Mouse (Mus musculus) neural tube, embryonic 13.5 days (tissue): ENCODE measurements around the gene Slc8a1. TPM values are rescaled to one million over a fixed set of nuclear protein-coding genes. Genes with fewer than 3 reads are reported as not detected.

Experiments
- ATAC-seq: fragments of 200-750 bp; cut with Nextera tagmentation; 2 replicates; pipeline ENCODE4 v1.8.0; 2017; ENCODE audit warnings: low read depth, mild to moderate bottlenecking, moderate TSS enrichment, moderate library complexity
- H3K27ac ChIP-seq: fragments of 300-500 bp; sonication (generic); replicated peaks from 2 replicates; pipeline ENCODE4 v1.5.1; 2015; ENCODE audit warnings: moderate library complexity, mild to moderate bottlenecking, inconsistent platforms
- H3K27me3 ChIP-seq: fragments of 300-500 bp; sonication (generic); 2 replicates; pipeline ENCODE4 v1.6.1; 2015; ENCODE audit warnings: mild to moderate bottlenecking, inconsistent platforms
- H3K36me3 ChIP-seq: fragments of 300-500 bp; sonication (generic); 2 replicates; pipeline ENCODE4 v1.6.1; 2015; ENCODE audit warnings: mild to moderate bottlenecking, inconsistent platforms
- H3K4me1 ChIP-seq: fragments of 300-500 bp; sonication (generic); replicated peaks from 2 replicates; pipeline ENCODE4 v1.6.1; 2015; ENCODE audit warnings: inconsistent platforms
- H3K4me2 ChIP-seq: fragments of 300-500 bp; sonication (generic); 2 replicates; pipeline ENCODE4 v1.6.1; 2015; ENCODE audit warnings: inconsistent platforms, mild to moderate bottlenecking, moderate library complexity
- H3K4me3 ChIP-seq: fragments of 300-500 bp; sonication (generic); 2 replicates; pipeline ENCODE4 v1.5.1; 2015; ENCODE audit warnings: mild to moderate bottlenecking, inconsistent platforms
- H3K9ac ChIP-seq: fragments of 300-500 bp; sonication (generic); 2 replicates; pipeline ENCODE4 v1.6.1; 2015; ENCODE audit warnings: moderate library complexity, mild to moderate bottlenecking, inconsistent platforms
- H3K9me3 ChIP-seq: fragments of 300-500 bp; sonication (generic); 2 replicates; pipeline ENCODE4 v1.6.1; 2016; ENCODE audit warnings: inconsistent platforms
- WGBS: fragments of 180-500 bp; shearing (Covaris S2); methylation state at CpG from one replicate; pipeline ENCODE4 v1.1.7; 2015; 5-methylcytosine and 5-hydroxymethylcytosine counted together
- polyA plus RNA-seq: library from polyadenylated mRNA; unstranded; fragments of >200 nt; fragmentation: Nextera tagmentation; extraction: Ambion mirVana; gene quantifications from 2 replicates; pipeline ENCODE4 v1.2.1, GENCODE M21; 2015

Slc8a1 gene
- polyA plus RNA-seq, 1 experiment from 2014 or later: 13.8 TPM

DNA sequence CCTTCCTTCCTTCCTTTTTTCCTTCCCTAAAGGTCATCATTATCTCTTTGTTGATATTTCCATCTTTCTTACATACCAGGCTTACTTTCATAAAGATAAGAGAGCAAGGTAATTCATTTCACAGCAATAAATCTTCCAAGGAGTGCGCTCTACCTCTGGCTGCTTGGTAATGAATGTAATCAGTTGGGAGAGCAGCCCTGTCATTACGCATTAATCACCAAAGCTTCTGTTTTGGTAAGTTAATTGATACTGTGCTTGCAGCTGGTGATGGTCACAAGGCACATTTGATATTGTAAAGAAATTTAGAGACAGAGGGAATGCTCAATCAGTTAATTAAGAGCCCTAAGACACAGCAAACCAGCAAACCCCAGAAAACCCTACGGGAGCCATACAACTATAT is 130.7 kb downstream of the Slc8a1 start:
- Histone ChIP-seq H3K4me1 (peaks cover 30% of the 10 kb centered on the region), H3K4me3 (no peak overlapping the region), H3K27me3 (no peaks in the 10 kb centered on the region), H3K36me3 (no peaks in the 10 kb centered on the region), H3K9ac (no peak overlapping the region), H3K4me2 (no peak overlapping the region), H3K27ac (peak overlapping the region; percentile 46), H3K9me3 (no peaks in the 10 kb centered on the region)
- 31% methylated on average over 3 of the region's 3 CpGs for WGBS
- ATAC-seq: peak; percentile 76; the same call in 1 of the 2 replicates

GRCm38 (mm10) chr17:81606084-81606483 is 132.1 kb downstream of the Slc8a1 start:
- H3K4me2 ChIP-seq: no peak overlapping the region
- H3K9me3 ChIP-seq: no peaks in the 10 kb centered on the region
- no peak overlapping the region for H3K27ac ChIP-seq
- H3K27me3 ChIP-seq: no peaks in the 10 kb centered on the region
- no peak for ATAC-seq
- WGBS: 66% methylated on average over 2 of the region's 2 CpGs
- H3K36me3 ChIP-seq: no peaks in the 10 kb centered on the region
- H3K4me1 ChIP-seq: peaks cover 30% of the 10 kb centered on the region
- H3K4me3 ChIP-seq: no peak overlapping the region
- no peak overlapping the region for H3K9ac ChIP-seq

DNA sequence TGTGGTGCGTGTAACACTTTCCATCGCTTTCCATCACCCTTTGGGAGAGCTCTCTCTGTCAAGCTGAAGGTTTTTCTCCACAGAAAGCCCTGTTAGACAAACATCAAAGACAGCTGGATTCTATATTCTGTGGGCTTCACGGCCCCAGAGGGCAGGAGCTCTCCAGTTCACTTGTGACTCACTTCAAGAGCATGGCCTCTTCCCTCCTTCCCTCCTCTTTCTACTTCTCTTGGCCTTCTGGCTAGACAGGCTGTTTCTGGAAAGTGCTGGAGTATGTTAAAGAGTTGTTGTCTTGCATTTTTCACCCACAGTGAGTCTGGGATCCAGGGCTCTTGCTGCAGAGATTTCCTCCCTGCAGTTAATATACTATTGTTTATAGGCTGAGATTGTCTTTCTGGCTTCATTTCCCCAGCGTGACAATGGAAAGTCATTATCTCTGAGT is 132.9 kb downstream of the Slc8a1 start:
- no peaks in the 10 kb centered on the region for H3K36me3 ChIP-seq
- H3K27ac ChIP-seq: peak overlapping the region; percentile 30

DNA sequence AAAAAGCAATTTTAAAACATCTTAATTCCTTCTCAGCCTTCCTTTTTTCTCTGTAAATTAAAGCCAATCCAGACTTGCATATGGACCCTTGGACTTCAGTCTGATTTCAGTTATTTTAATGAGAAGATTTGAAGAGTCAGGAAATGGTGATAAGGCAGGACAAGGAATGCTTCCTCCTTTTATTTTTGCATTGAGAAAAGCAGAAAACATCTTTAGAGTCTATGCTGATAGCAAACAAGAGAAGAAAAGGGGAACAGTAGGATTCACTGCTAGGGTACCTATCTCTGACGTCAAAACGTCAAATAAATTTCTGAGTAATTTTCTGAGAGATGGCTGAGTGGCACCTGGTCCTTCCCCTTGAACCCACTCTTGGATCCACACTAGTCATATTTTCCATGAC is 139.1 kb downstream of the Slc8a1 start:
- no peak overlapping the region for H3K27ac ChIP-seq
- WGBS: 97% methylated on average over 2 of the region's 2 CpGs
- ATAC-seq: no peak

More for the DNA sequence above, 132.9 kb downstream of the Slc8a1 start:
- Histone ChIP-seq H3K9me3 (no peaks in the 10 kb centered on the region), H3K4me2 (no peak overlapping the region), H3K9ac (no peak overlapping the region), H3K4me3 (no peak overlapping the region), H3K4me1 (peaks cover 30% of the 10 kb centered on the region), H3K27me3 (no peaks in the 10 kb centered on the region)
- 60% methylated on average over 4 of the region's 4 CpGs for WGBS
- no peak for ATAC-seq

GRCm38 (mm10) chr17:81589791-81590190 is 148.4 kb downstream of the Slc8a1 start:
- Histone ChIP-seq H3K36me3 (no peaks in the 10 kb centered on the region), H3K9me3 (no peaks in the 10 kb centered on the region), H3K27ac (0 out of 2 replicates have a peak overlapping the region, but pooled peaks have one; percentile 46), H3K9ac (no peak overlapping the region), H3K4me1 (peaks cover 17% of the 10 kb centered on the region), H3K4me3 (no peak overlapping the region), H3K27me3 (no peaks in the 10 kb centered on the region), H3K4me2 (no peak overlapping the region)
- no peak for ATAC-seq
- WGBS: 46% methylated on average over 7 of the region's 7 CpGs

More for the DNA sequence above, 139.1 kb downstream of the Slc8a1 start:
- H3K9me3 ChIP-seq: no peaks in the 10 kb centered on the region
- H3K4me1 ChIP-seq: no peaks in the 10 kb centered on the region
- no peaks in the 10 kb centered on the region for H3K27me3 ChIP-seq
- no peaks in the 10 kb centered on the region for H3K36me3 ChIP-seq
- no peak overlapping the region for H3K9ac ChIP-seq
- H3K4me3 ChIP-seq: no peak overlapping the region
- no peak overlapping the region for H3K4me2 ChIP-seq

DNA sequence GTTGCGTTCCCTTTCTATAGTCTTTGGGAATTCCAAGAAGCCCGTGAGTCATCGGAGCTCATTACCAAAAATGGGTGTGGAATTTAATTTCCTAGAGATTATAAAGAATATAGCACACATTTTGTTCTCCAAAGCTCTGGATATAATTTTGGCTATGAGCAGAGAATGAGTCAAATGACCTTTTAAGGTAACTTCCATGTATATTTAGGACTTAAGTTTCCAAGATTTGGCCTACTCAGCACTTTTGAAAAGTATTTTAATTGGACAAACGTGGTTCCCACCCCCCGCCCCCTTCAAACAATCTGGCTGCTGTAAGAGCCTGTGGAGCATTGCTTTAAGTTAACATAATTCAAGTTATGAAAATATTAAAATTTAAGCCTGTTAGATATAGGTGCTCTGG is 151.4 kb downstream of the Slc8a1 start:
- no peak overlapping the region for H3K9ac ChIP-seq
- no peak overlapping the region for H3K27ac ChIP-seq
- H3K9me3 ChIP-seq: no peaks in the 10 kb centered on the region
- H3K4me2 ChIP-seq: no peak overlapping the region
- H3K36me3 ChIP-seq: no peaks in the 10 kb centered on the region
- 92% methylated on average over 5 of the region's 5 CpGs for whole genome bisulfite sequencing
- ATAC-seq: no peak
- no peak overlapping the region for H3K4me3 ChIP-seq
- H3K27me3 ChIP-seq: no peaks in the 10 kb centered on the region
- peaks cover 17% of the 10 kb centered on the region for H3K4me1 ChIP-seq

- WGBS: 87% methylated on average over 10 of the region's 10 CpGs
- Histone ChIP-seq H3K9ac (no peak overlapping the region), H3K4me2 (no peak overlapping the region), H3K27me3 (no peaks in the 10 kb centered on the region), H3K4me3 (no peak overlapping the region), H3K9me3 (no peaks in the 10 kb centered on the region), H3K36me3 (no peaks in the 10 kb centered on the region), H3K4me1 (no peaks in the 10 kb centered on the region), H3K27ac (no peak overlapping the region)
- no peak for ATAC-seq
Measured at GRCm38 (mm10) chr17:81579728-81580425, 158.3 kb downstream of the Slc8a1 start.

GRCm38 (mm10) chr17:81576893-81577292 is 161.3 kb downstream of the Slc8a1 start:
- no peak for ATAC-seq
- H3K4me2 ChIP-seq: no peak overlapping the region
- 85% methylated on average over 3 of the region's 3 CpGs for WGBS

DNA sequence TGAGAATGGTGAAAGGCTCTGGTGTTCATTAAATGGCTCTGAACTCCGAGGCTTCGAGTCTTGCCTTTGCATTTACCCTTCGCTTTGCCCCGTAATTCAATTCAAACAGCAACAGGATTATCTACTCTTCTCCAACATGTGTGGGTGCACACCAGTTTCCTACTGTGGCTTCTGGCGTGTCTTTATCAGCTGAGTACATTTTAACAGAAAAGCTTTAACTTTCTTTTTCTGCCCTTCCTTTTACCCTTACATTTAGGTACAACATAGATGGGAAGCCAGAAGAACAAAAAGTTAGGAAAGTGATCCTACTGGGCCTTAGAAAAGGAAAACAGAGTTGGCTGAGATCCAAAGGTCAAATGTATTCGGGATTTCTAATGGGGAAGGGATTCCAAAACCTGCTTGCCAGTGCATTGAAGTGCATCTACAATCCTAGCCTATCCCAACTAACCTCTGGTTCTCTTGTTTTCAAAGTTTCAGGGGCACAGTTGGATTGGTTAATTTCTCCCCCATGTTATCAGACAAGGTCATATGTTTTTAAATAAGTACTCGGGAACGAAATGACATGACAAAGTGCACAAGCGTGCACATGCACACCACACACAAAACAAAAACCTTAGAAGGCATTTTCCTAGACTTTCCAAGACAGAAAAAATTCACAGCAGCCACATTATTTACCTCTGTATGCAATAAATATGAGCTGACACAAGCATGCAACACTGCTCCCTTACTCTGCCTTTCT is 172.4 kb downstream of the Slc8a1 start:
- ATAC-seq: no peak
- Histone ChIP-seq H3K27ac (no peak overlapping the region), H3K27me3 (no peaks in the 10 kb centered on the region), H3K9ac (no peak overlapping the region), H3K9me3 (no peaks in the 10 kb centered on the region), H3K36me3 (no peaks in the 10 kb centered on the region), H3K4me1 (0 out of 2 replicates have a peak, but pooled peaks cover 8% of the 10 kb centered on the region), H3K4me3 (no peak overlapping the region), H3K4me2 (no peak overlapping the region)
- WGBS: 74% methylated on average over 9 of the region's 9 CpGs

More at GRCm38 (mm10) chr17:81576893-81577292, 161.3 kb downstream of the Slc8a1 start:
- no peaks in the 10 kb centered on the region for H3K27me3 ChIP-seq
- no peak overlapping the region for H3K9ac ChIP-seq
- H3K27ac ChIP-seq: no peak overlapping the region
- H3K9me3 ChIP-seq: no peaks in the 10 kb centered on the region
- no peaks in the 10 kb centered on the region for H3K36me3 ChIP-seq
- no peak overlapping the region for H3K4me3 ChIP-seq
- H3K4me1 ChIP-seq: no peaks in the 10 kb centered on the region

- ATAC-seq: peak; percentile 8; the same call in 1 of the 2 replicates
- Histone ChIP-seq H3K4me3 (no peak overlapping the region), H3K4me1 (peaks cover 11% of the 10 kb centered on the region; the same call in 1 of the 2 replicates), H3K9me3 (no peaks in the 10 kb centered on the region), H3K4me2 (no peak overlapping the region), H3K27ac (no peak overlapping the region), H3K27me3 (no peaks in the 10 kb centered on the region), H3K36me3 (no peaks in the 10 kb centered on the region), H3K9ac (no peak overlapping the region)
- 55% methylated on average over 6 of the region's 6 CpGs for WGBS
Measured at GRCm38 (mm10) chr17:81554052-81554734, 184.0 kb downstream of the Slc8a1 start.

DNA sequence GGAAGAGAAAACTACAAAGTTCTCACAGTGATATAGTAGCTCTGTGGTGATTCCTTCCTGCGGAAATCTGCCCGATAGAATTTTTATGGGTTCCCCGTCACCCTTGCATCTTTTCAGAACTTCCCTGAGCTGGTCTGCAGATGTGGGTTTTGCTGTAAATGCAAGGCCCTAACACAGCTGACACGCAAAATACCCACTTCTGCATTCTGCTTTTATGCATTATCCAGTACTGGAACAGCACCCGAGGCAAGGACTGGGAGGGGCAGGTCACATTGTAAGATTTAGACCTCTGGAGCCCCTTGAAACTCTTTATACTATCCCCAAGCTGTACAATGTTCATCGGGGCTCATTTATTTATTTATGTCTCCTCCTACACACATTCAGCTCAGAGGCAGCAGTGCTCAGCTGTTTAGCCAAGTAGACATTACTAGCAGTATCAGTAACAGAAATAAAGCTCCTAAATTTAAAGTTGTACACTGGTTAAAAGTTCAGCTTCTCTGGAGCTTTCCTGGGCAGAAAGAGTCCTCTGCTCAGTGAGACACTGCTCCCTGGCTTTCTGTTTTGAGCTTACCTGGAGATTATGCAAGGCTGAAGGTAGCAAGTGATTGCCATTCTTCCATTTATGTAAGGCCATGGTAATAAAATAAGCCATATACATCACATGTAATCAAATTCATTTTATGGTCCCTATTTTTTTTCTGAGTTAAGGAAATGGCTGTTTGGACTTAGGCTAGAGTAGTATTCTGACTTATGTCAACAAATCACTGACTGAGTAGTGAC is 186.1 kb downstream of the Slc8a1 start:
- no peaks in the 10 kb centered on the region for H3K9me3 ChIP-seq
- WGBS: 70% methylated on average over 6 of the region's 6 CpGs

More for the DNA sequence above, 186.1 kb downstream of the Slc8a1 start:
- Histone ChIP-seq H3K4me1 (peaks cover 11% of the 10 kb centered on the region; the same call in 1 of the 2 replicates), H3K4me3 (no peak overlapping the region), H3K4me2 (no peak overlapping the region), H3K36me3 (no peaks in the 10 kb centered on the region), H3K9ac (no peak overlapping the region), H3K27ac (no peak overlapping the region), H3K27me3 (no peaks in the 10 kb centered on the region)
- ATAC-seq: no peak
